ENCODE assay signal across 8 mouse cellular contexts in genomic region chr6:87672661-87673060, GRCm38 (mm10). TPM values are rescaled to one million over a fixed set of nuclear protein-coding genes. Genes with fewer than 3 reads are reported as not detected.
DNase-seq lines count a peak whose midpoint lies in the region; ATAC-seq lines count a peak whose summit lies in the region.

No protein-coding gene starts in this region.

- H3K9ac ChIP-seq in forebrain, embryonic 12.5 days, result peak overlapping the region; percentile 40; the same call in 1 of the 2 replicates
- peak overlapping the region; percentile 60 for H3K9ac ChIP-seq in liver, embryonic 11.5 days (ENCODE audit: low read depth, low read length)

- no peaks in the 10 kb centered on the region for H3K9me3 ChIP-seq in forebrain, embryonic 12.5 days
- H3K9me3 ChIP-seq in liver, embryonic 11.5 days (ENCODE audit: control insufficient read depth, low read length), result no peaks in the 10 kb centered on the region

- no peak for DNase-seq in frontal cortex, postnatal 36 days (ENCODE audit: low spot score in 2 of 2)
- peak; percentile 4 for DNase-seq in A20 (ENCODE audit: low read depth, low spot score)
- no peak for DNase-seq in liver, embryonic 11.5 days (ENCODE audit: low spot score)
- DNase-seq in right cerebral cortex, postnatal 14 days, result no peak
- no peak for DNase-seq in yolk sac, embryonic 10.5 days (ENCODE audit: low spot score)
- DNase-seq in gastrocnemius, adult 18-20 months (ENCODE audit: low spot score), result no peak

- no peaks in the 10 kb centered on the region for H3K36me3 ChIP-seq in forebrain, embryonic 12.5 days (replicated peaks)
- no peaks in the 10 kb centered on the region for H3K36me3 ChIP-seq in liver, embryonic 11.5 days (ENCODE audit: control insufficient read depth, insufficient read depth, low read length)

- peaks cover 24% of the 10 kb centered on the region for H3K4me1 ChIP-seq in forebrain, embryonic 12.5 days
- peaks cover 31% of the 10 kb centered on the region for H3K4me1 ChIP-seq in liver, embryonic 11.5 days (replicated peaks; ENCODE audit: control insufficient read depth, insufficient read depth, low read length)

- peak overlapping the region; percentile 76 for H3K4me3 ChIP-seq in forebrain, embryonic 12.5 days (replicated peaks)
- peak overlapping the region; percentile 74 for H3K4me3 ChIP-seq in liver, embryonic 11.5 days (ENCODE audit: low read depth, low read length)

- ATAC-seq in frontal cortex, adult (ENCODE audit: low TSS enrichment), result peak; percentile 0; the same call in 1 of the 2 replicates
- 0 out of 2 replicates have a peak, but pooled peaks have one; percentile 5 for ATAC-seq in forebrain, embryonic 12.5 days (ENCODE audit: low FRiP score)
- no peak for ATAC-seq in liver, embryonic 11.5 days (replicated peaks; ENCODE audit: low FRiP score)

- H3K27ac ChIP-seq in forebrain, embryonic 12.5 days, result peak overlapping the region; percentile 9; the same call in 1 of the 2 replicates
- H3K27ac ChIP-seq in liver, embryonic 11.5 days (ENCODE audit: low read depth, low read length), result peak overlapping the region; percentile 15; the same call in 1 of the 2 replicates

- WGBS in forebrain, embryonic 12.5 days, result 55% methylated on average over 4 of the region's 4 CpGs
- WGBS in liver, embryonic 11.5 days, result 41% methylated on average over 4 of the region's 4 CpGs

- no peaks in the 10 kb centered on the region for H3K27me3 ChIP-seq in forebrain, embryonic 12.5 days
- no peaks in the 10 kb centered on the region for H3K27me3 ChIP-seq in liver, embryonic 11.5 days (replicated peaks; ENCODE audit: control insufficient read depth, insufficient read depth, low read length)

- H3K4me2 ChIP-seq in forebrain, embryonic 12.5 days, result peak overlapping the region; percentile 95
- H3K4me2 ChIP-seq in liver, embryonic 11.5 days, result peak overlapping the region; percentile 66

RNA-seq across cellular contexts. Expression of gene Aplf, which starts 0.7 kb away (rescaled TPM):
- polyA plus RNA-seq in forebrain, embryonic 12.5 days (2016; fragmentation: Nextera tagmentation; extraction: Ambion mirVana), result 15.5 and 15.6 TPM in 2 replicates
- 22.5 and 25.2 TPM in 2 replicates for polyA plus RNA-seq in liver, embryonic 11.5 days (2014; fragmentation: Nextera tagmentation; extraction: Ambion mirVana)
- 1 to 10 TPM; 2.7 to 3.2 TPM for total RNA-seq in gastrocnemius, adult 18-20 months (2021)

RNA-seq across cellular contexts. Expression of gene Efcc1, which starts 58.0 kb away (rescaled TPM):
- polyA plus RNA-seq in forebrain, embryonic 12.5 days (2016; fragmentation: Nextera tagmentation; extraction: Ambion mirVana), result 1.6 and 2.0 TPM in 2 replicates
- polyA plus RNA-seq in liver, embryonic 11.5 days (2014; fragmentation: Nextera tagmentation; extraction: Ambion mirVana), result 0.45 and 0.57 TPM in 2 replicates
- total RNA-seq in gastrocnemius, adult 18-20 months (2021), result under 1 TPM; 0.66 to 0.74 TPM
